Mouse (Mus musculus): ENCODE measurements around the gene Gm21190. TPM values are rescaled to one million over a fixed set of nuclear protein-coding genes. Genes with fewer than 3 reads are reported as not detected.
"Not testable (repeated sequence)": the region's sequence is repeated elsewhere in the genome, so short reads cannot be mapped to it uniquely, and the experiment has no call there.

Gm21190 gene
- total and polyA plus RNA-seq, 3 experiments = not detected

DNA sequence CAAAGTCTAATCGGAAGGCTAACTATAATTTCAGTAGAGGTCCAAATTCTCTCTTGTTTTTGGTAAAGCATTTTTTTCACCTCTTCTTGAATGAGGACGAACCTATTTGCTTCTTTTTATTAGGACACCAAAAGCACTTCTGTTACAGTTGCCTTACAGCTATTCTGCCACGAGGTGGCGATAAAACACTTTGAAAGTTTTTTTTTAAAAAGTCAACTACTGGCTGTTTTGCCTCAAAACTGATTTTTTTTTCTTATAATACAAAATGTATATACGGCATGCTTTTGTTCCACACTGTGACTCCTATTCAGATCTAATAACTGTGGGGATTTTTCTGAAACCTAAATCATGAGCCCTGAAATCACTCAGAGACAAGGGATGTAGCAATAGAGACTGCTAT lies 8.6 kb downstream of the Gm21190 start:
- not testable (repeated sequence) for H3K9me3 ChIP-seq (replicated peaks; ENCODE audit: insufficient read depth, low read length); H3K27me3 ChIP-seq (ENCODE audit: control insufficient read depth in 1 of 2, insufficient read depth in 2 of 2, low read length in 2 of 2); H3K36me3 ChIP-seq (ENCODE audit: control insufficient read depth in 1 of 2, insufficient read depth in 2 of 2, low read length in 2 of 2); H3K79me2 ChIP-seq (ENCODE audit: control insufficient read depth, insufficient read depth, low read length, poor library complexity); H3K4me1 ChIP-seq (ENCODE audit: control insufficient read depth in 1 of 2, insufficient read depth in 2 of 2, low read length in 2 of 2); H3K4me3 ChIP-seq (ENCODE audit: control insufficient read depth in 1 of 2, insufficient read depth in 1 of 2, low read depth in 2 of 2, low read length in 2 of 2); DNase-seq (ENCODE audit: low read depth, low spot score); H3K27ac ChIP-seq (ENCODE audit: control insufficient read depth, low read depth, low read length); H3K9ac ChIP-seq (ENCODE audit: control insufficient read depth, low read depth, low read length, poor library complexity, severe bottlenecking)
- peak; percentile 14 for TF ChIP-seq RAD21 (IDR thresholded peaks at IDR 0.05; ENCODE audit: low read depth, low read length)
- TF ChIP-seq ZC3H11A (IDR thresholded peaks at IDR 0.05; ENCODE audit: low read depth, low read length) = peak; percentile 9; the same call in 1 of the 2 replicates
- 0 out of 2 replicates have a peak, but pooled peaks have one; percentile 30 for TF ChIP-seq ZNF384 (IDR thresholded peaks at IDR 0.05; ENCODE audit: low read depth, low read length)
- peak; percentile 14; the same call in 1 of the 2 replicates for TF ChIP-seq SMC3 (IDR thresholded peaks at IDR 0.05; ENCODE audit: low read depth, low read length)
- peak in 2 of 3 experiments; percentile 12 to 21; a peak in 1 of 6 replicates for TF ChIP-seq CTCF (IDR thresholded peaks at IDR 0.05 in 2 of 3, conservative IDR thresholded peaks at IDR 0.05 in 1 of 3; ENCODE audit: control insufficient read depth in 1 of 3, insufficient read depth in 1 of 3, low read depth in 2 of 3, low read length in 3 of 3, poor library complexity in 1 of 3, severe bottlenecking in 1 of 3)

DNA sequence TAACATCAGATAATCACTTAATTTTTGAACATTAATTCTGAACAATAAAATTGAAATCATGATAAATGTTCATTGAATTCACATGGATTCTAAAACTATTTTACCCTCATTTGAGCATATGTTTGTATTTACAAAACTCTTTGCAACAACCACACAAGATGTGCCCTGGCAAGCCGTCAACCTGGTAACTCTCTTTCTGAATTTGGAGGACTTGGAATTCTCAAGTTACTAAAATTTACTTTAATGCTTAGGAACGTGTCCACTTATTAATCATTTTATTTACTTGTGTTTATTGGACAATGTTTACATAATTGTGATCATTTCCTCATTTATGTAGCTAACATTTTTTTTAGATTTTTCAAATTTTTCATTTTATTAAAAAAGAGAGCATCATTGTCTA lies 11.9 kb downstream of the Gm21190 start:
- not testable (repeated sequence) for H3K36me3 ChIP-seq (ENCODE audit: control insufficient read depth in 1 of 2, insufficient read depth in 2 of 2, low read length in 2 of 2); H3K9me3 ChIP-seq (replicated peaks; ENCODE audit: insufficient read depth, low read length); H3K27me3 ChIP-seq (ENCODE audit: control insufficient read depth in 1 of 2, insufficient read depth in 2 of 2, low read length in 2 of 2); DNase-seq (ENCODE audit: low read depth, low spot score); H3K4me3 ChIP-seq (ENCODE audit: control insufficient read depth in 1 of 2, insufficient read depth in 1 of 2, low read depth in 2 of 2, low read length in 2 of 2); H3K27ac ChIP-seq (ENCODE audit: control insufficient read depth, low read depth, low read length); H3K9ac ChIP-seq (ENCODE audit: control insufficient read depth, low read depth, low read length, poor library complexity, severe bottlenecking); H3K79me2 ChIP-seq (ENCODE audit: control insufficient read depth, insufficient read depth, low read length, poor library complexity); H3K4me1 ChIP-seq (ENCODE audit: control insufficient read depth in 1 of 2, insufficient read depth in 2 of 2, low read length in 2 of 2)

- H3K27me3 ChIP-seq (ENCODE audit: control insufficient read depth in 1 of 2, insufficient read depth in 2 of 2, low read length in 2 of 2); DNase-seq (ENCODE audit: low read depth, low spot score); H3K27ac ChIP-seq (ENCODE audit: control insufficient read depth, low read depth, low read length); H3K9ac ChIP-seq (ENCODE audit: control insufficient read depth, low read depth, low read length, poor library complexity, severe bottlenecking); H3K4me1 ChIP-seq (ENCODE audit: control insufficient read depth in 1 of 2, insufficient read depth in 2 of 2, low read length in 2 of 2); H3K79me2 ChIP-seq (ENCODE audit: control insufficient read depth, insufficient read depth, low read length, poor library complexity); H3K4me3 ChIP-seq (ENCODE audit: control insufficient read depth in 1 of 2, insufficient read depth in 1 of 2, low read depth in 2 of 2, low read length in 2 of 2); H3K36me3 ChIP-seq (ENCODE audit: control insufficient read depth in 1 of 2, insufficient read depth in 2 of 2, low read length in 2 of 2); H3K9me3 ChIP-seq (replicated peaks; ENCODE audit: insufficient read depth, low read length): not testable (repeated sequence)
Observed at GRCm38 (mm10) chr5:15512236-15512635, 16.8 kb downstream of the Gm21190 start.

GRCm38 (mm10) chr5:15509911-15510310 lies 19.1 kb downstream of the Gm21190 start:
- H3K27ac ChIP-seq (ENCODE audit: control insufficient read depth, low read depth, low read length); H3K4me3 ChIP-seq (ENCODE audit: control insufficient read depth in 1 of 2, insufficient read depth in 1 of 2, low read depth in 2 of 2, low read length in 2 of 2); H3K9me3 ChIP-seq (replicated peaks; ENCODE audit: insufficient read depth, low read length); H3K9ac ChIP-seq (ENCODE audit: control insufficient read depth, low read depth, low read length, poor library complexity, severe bottlenecking); H3K36me3 ChIP-seq (ENCODE audit: control insufficient read depth in 1 of 2, insufficient read depth in 2 of 2, low read length in 2 of 2); H3K27me3 ChIP-seq (ENCODE audit: control insufficient read depth in 1 of 2, insufficient read depth in 2 of 2, low read length in 2 of 2); H3K79me2 ChIP-seq (ENCODE audit: control insufficient read depth, insufficient read depth, low read length, poor library complexity); DNase-seq (ENCODE audit: low read depth, low spot score); H3K4me1 ChIP-seq (ENCODE audit: control insufficient read depth in 1 of 2, insufficient read depth in 2 of 2, low read length in 2 of 2): not testable (repeated sequence)
